Mouse (Mus musculus) right cerebral cortex, postnatal 25 days (tissue): ENCODE measurements around the gene Ccl21b.
"Not testable (repeated sequence)": the region's sequence is repeated elsewhere in the genome, so short reads cannot be mapped to it uniquely, and the experiment has no call there.

Experiments used
- DNase-seq: peaks from one replicate; pipeline ENCODE4 v3.0.0; 2022

The Ccl21b gene

DNA sequence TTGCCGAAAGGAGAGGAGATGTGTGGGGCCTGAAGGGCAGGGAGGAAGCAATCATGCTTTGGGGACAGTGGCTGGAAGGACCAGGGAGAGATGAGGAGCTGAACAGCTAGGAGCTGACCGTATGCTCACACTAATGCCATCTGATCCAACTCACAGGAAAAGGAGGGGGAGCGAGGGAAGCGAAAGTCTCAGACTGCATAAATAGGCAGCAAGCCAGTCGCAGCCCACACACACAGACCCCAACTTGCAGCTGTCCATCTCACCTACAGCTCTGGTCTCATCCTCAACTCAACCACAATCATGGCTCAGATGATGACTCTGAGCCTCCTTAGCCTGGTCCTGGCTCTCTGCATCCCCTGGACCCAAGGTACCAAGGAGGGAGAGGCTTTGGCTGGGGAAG lies at the start of gene Ccl21b:
TSS of gene Ccl21b (plus strand) at position 301 of the 400 bp plus-strand sequence.
- DNase-seq: not testable (repeated sequence)

DNA sequence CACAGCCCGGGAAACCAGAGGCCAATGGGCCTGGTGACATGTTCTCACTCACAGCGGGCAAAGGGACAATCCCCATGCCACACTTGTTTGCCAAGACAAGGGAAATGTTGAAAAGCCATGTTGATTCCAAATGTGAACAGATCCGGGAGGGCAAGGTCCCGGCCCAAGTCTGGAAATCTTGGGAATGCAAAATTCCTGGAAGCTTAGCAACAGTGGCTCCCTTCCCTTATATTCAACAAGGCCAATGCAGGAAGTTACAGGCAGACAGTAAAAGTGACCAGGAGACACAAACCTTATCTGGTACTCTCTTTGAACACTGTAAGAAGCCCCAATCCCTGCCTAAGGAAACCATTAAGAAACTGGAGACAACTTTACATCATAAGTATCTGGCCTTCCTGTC lies 15.2 kb upstream of the Ccl21b start, which contains the start of gene Gm10600:
TSS of gene Gm10600 (plus strand) at position 301 of the 400 bp plus-strand sequence.
- DNase-seq: not testable (repeated sequence)

DNA sequence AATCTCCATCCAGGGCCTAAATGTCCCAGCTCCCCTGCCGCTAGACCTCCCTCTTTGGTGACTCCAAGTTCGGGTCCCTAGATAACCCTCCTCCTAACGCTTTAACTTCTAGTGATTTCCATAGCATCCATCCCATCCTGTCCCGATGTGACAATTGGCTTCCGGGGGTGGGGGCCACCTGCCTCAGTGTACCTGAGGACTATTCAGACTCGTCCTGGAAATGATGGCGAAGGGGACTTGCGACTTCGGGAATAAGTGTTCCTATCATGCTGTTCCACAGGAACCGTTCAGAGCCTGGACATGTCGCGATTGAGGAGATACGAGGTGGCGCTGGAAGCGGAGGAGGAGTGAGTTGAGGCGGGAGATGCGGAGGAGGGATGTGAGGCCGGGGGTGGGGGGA lies 38.4 kb downstream of the Ccl21b start, which contains the start of gene Gm21953:
TSS of gene Gm21953 (plus strand) at position 301 of the 400 bp plus-strand sequence.
- not testable (repeated sequence) for DNase-seq
